ENCODE assay signal across 25 mouse cellular contexts in the genomic region with DNA sequence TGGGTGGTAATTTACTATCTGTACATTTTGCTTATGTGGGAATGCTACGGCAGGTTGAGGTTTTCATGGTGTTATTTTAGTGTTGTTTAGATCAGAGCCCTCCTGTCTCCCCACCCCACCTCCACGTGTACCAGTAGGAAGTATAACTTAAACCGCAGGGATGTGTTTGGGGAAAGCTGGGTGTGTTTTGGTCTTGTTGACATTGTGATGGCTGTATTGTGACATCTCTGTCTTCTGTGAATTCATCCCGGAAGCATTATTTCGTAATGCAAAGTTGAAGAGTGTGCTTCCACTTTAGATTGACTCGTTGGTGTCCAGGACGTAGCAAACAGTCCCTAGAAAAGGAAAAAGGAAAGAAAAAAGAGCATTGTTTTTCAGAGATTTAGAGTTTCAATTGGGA. TPM values are rescaled to one million over a fixed set of nuclear protein-coding genes. Genes with fewer than 3 reads are reported as not detected.
DNase-seq lines count a peak whose midpoint lies in the region; ATAC-seq and TF ChIP-seq lines count a peak whose summit lies in the region.
"Had no signal": no experiment of that assay in that cellular context is flagged by ENCODE, and none has a peak within 500 bp of the region (broad histone marks: within the 10 kb centered on the region; RNA-seq: fewer than 3 reads in every experiment).

No protein-coding gene starts in this region.

- no peaks in the 10 kb centered on the region for H3K9me3 ChIP-seq in liver, postnatal 0 days (ENCODE audit: low read length)
- no peaks in the 10 kb centered on the region for H3K9me3 ChIP-seq in midbrain, postnatal 0 days (ENCODE audit: low read length)
- H3K9me3 ChIP-seq: forebrain, embryonic 10.5 days; heart, embryonic 15.5 days; kidney, embryonic 15.5 days; limb, embryonic 15.5 days; megakaryocyte, embryonic 14.5 days; neural tube, embryonic 15.5 days had no signal

- peak overlapping the region; percentile 53; the same call in 1 of the 2 replicates for H3K4me2 ChIP-seq in liver, postnatal 0 days (ENCODE audit: low read depth, low read length)
- no peak overlapping the region for H3K4me2 ChIP-seq in midbrain, postnatal 0 days (ENCODE audit: low read depth, low read length, poor library complexity, severe bottlenecking)
- H3K4me2 ChIP-seq: heart, embryonic 15.5 days; kidney, embryonic 15.5 days; limb, embryonic 15.5 days; neural tube, embryonic 15.5 days had no signal

- ATAC-seq in common myeloid progenitor, adult 5-6 weeks (replicated peaks; ENCODE audit: low read depth, poor library complexity, severe bottlenecking) = 0 out of 2 replicates have a peak, but pooled peaks have one; percentile 10
- peak; percentile 6 for ATAC-seq in liver, postnatal 0 days
- no peak for ATAC-seq in midbrain, postnatal 0 days (ENCODE audit: low FRiP score)
- ATAC-seq: forebrain, postnatal 0 days; hindbrain, embryonic 16.5 days; intestine, postnatal 0 days had no signal

- peaks cover 11% of the 10 kb centered on the region for H3K4me1 ChIP-seq in liver, postnatal 0 days (ENCODE audit: insufficient read depth)
- peaks cover 5% of the 10 kb centered on the region; the same call in 1 of the 2 replicates for H3K4me1 ChIP-seq in midbrain, postnatal 0 days (ENCODE audit: insufficient read depth, low read length)

- WGBS in liver, postnatal 0 days (ENCODE audit: insufficient replicate concordance) = 48% methylated on average over 7 of the region's 7 CpGs
- 85% methylated on average over 7 of the region's 7 CpGs for WGBS in midbrain, postnatal 0 days

- DNase-seq in left cerebral cortex, adult 2 months (ENCODE audit: extremely low spot score in 1 of 2, low spot score in 2 of 2) = no peak
- DNase-seq in left cerebral cortex, postnatal 14 days (ENCODE audit: low spot score in 2 of 2) = no peak
- DNase-seq in 416B (ENCODE audit: low read depth) = peak; percentile 80
- DNase-seq in liver, postnatal 0 days = peak; percentile 21
- DNase-seq in midbrain, postnatal 0 days (ENCODE audit: low spot score) = no peak
- no peak for DNase-seq in left cerebral cortex, postnatal 25 days (ENCODE audit: low spot score in 2 of 2)
- DNase-seq in cerebellum, postnatal 10 days = no peak
- DNase-seq: adrenal gland, postnatal 10 days; cerebellum, adult 9-11 months; embryo, embryonic 11 days; forebrain, postnatal 0 days; gastrocnemius, adult 2 months; heart, adult 2 months; midbrain, embryonic 14.5 days; right cerebral cortex, postnatal 25 days had no signal

- TF ChIP-seq CTCF in left cerebral cortex, adult 2 months (IDR thresholded peaks at IDR 0.05) = no peak
- TF ChIP-seq CTCF in liver, postnatal 0 days (IDR thresholded peaks at IDR 0.05; ENCODE audit: low read depth) = no peak
- TF ChIP-seq CTCF in midbrain, postnatal 0 days (IDR thresholded peaks at IDR 0.05) = no peak

- intact Hi-C loops in left cerebral cortex, adult 2 months (cut with DNase I) = loop anchor here (10.0 kb wide), 2 partner anchors 137 to 223 kb away; partner anchors contain the start of genes Dnajc12, Hnrnph3, Pbld2 and Sirt1
- intact Hi-C loops in left cerebral cortex, postnatal 14 days (cut with DNase I) = no loop called here
- intact Hi-C loops in left cerebral cortex, postnatal 25 days (cut with DNase I) = no loop called here

- TF ChIP-seq EP300 in liver, postnatal 0 days (IDR thresholded peaks at IDR 0.05; ENCODE audit: low read depth) = peak; percentile 72

- no peak overlapping the region for H3K27ac ChIP-seq in left cerebral cortex, adult 2 months
- no peak overlapping the region; the same call in 1 of the 2 replicates for H3K27ac ChIP-seq in liver, postnatal 0 days (ENCODE audit: low read depth)
- H3K27ac ChIP-seq in midbrain, postnatal 0 days (ENCODE audit: low read depth, low read length) = no peak overlapping the region
- H3K27ac ChIP-seq: forebrain, embryonic 10.5 days; gastrocnemius, adult 2 months; heart, adult 2 months; heart, embryonic 15.5 days; kidney, embryonic 15.5 days; limb, embryonic 15.5 days; neural tube, embryonic 15.5 days had no signal

- peak overlapping the region; percentile 9; the same call in 1 of the 2 replicates for H3K4me3 ChIP-seq in left cerebral cortex, adult 2 months
- no peak overlapping the region for H3K4me3 ChIP-seq in liver, postnatal 0 days (ENCODE audit: low read depth, low read length)
- H3K4me3 ChIP-seq in midbrain, postnatal 0 days (ENCODE audit: low read depth, low read length) = no peak overlapping the region
- H3K4me3 ChIP-seq: forebrain, embryonic 10.5 days; gastrocnemius, adult 2 months; heart, adult 2 months; heart, embryonic 15.5 days; kidney, embryonic 15.5 days; limb, embryonic 15.5 days; megakaryocyte, embryonic 14.5 days; neural tube, embryonic 15.5 days had no signal

- H3K36me3 ChIP-seq in liver, postnatal 0 days (replicated peaks; ENCODE audit: insufficient read depth, low read length) = peaks cover 17% of the 10 kb centered on the region
- no peaks in the 10 kb centered on the region for H3K36me3 ChIP-seq in midbrain, postnatal 0 days (ENCODE audit: insufficient read depth, low read length)

- no peak overlapping the region for H3K9ac ChIP-seq in liver, postnatal 0 days (replicated peaks)
- H3K9ac ChIP-seq in midbrain, postnatal 0 days (replicated peaks; ENCODE audit: low read length, poor library complexity, severe bottlenecking) = no peak overlapping the region
- H3K9ac ChIP-seq: forebrain, postnatal 0 days; heart, embryonic 15.5 days; kidney, embryonic 15.5 days; limb, embryonic 15.5 days; neural tube, embryonic 15.5 days had no signal

- H3K27me3 ChIP-seq in liver, postnatal 0 days (ENCODE audit: insufficient read depth, low read length) = no peaks in the 10 kb centered on the region
- H3K27me3 ChIP-seq in midbrain, postnatal 0 days (ENCODE audit: insufficient read depth, low read length) = no peaks in the 10 kb centered on the region
- H3K27me3 ChIP-seq: heart, embryonic 15.5 days; kidney, embryonic 15.5 days; limb, embryonic 15.5 days; megakaryocyte, embryonic 14.5 days; neural tube, embryonic 15.5 days had no signal

RNA-seq across cellular contexts. Expression of gene Herc4, which starts 3.8 kb away (rescaled TPM):
- 10 to 100 TPM; 52.7 to 54.9 TPM for total RNA-seq in left cerebral cortex, adult 2 months (2021)
- 10 to 100 TPM; 38.6 to 41.8 TPM for total RNA-seq in left cerebral cortex, postnatal 14 days (2021)
- 60.8 and 69.6 TPM in 2 replicates for total RNA-seq in common myeloid progenitor, adult 5-6 weeks (2017)
- 22.5 and 22.9 TPM in 2 replicates for polyA plus RNA-seq in liver, postnatal 0 days (2015; fragmentation: Nextera tagmentation; extraction: Ambion mirVana)
- total RNA-seq in midbrain, postnatal 0 days (2014; rRNA removed) = 24.8 and 40.6 TPM in 2 replicates
- 15.4 and 20.4 TPM in 2 replicates for polyA plus RNA-seq in midbrain, postnatal 0 days (2015; fragmentation: Nextera tagmentation; extraction: Ambion mirVana)
- total RNA-seq in left cerebral cortex, postnatal 25 days (2021) = 10 to 100 TPM; 43.1 to 44.4 TPM

RNA-seq across cellular contexts. Expression of gene Mypn, which starts 43.7 kb away (rescaled TPM):
- total RNA-seq in left cerebral cortex, adult 2 months (2021) = 1 to 10 TPM; 3.0 to 3.2 TPM
- 1 to 10 TPM; 4.9 to 5.0 TPM for total RNA-seq in left cerebral cortex, postnatal 14 days (2021)
- total RNA-seq in common myeloid progenitor, adult 5-6 weeks (2017) = not detected in 2 replicates
- 0.04 and 0.18 TPM in 2 replicates for polyA plus RNA-seq in liver, postnatal 0 days (2015; fragmentation: Nextera tagmentation; extraction: Ambion mirVana)
- total RNA-seq in midbrain, postnatal 0 days (2014; rRNA removed) = 0.22 and 0.57 TPM in 2 replicates
- 0.74 and 0.88 TPM in 2 replicates for polyA plus RNA-seq in midbrain, postnatal 0 days (2015; fragmentation: Nextera tagmentation; extraction: Ambion mirVana)
- 1 to 10 TPM; 2.8 to 3.8 TPM for total RNA-seq in left cerebral cortex, postnatal 25 days (2021)
- total RNA-seq: hematopoietic stem cell, adult 5-6 weeks had no signal

Comparison
In these comparisons a context has a peak if more than half of its experiments do, and no peak if none do; other contexts are left out.
1. DNase-seq: peak in 416B (single experiment) and liver, postnatal 0 days (single experiment); none in left cerebral cortex, adult 2 months (0 of 2), left cerebral cortex, postnatal 14 days (0 of 2), midbrain, postnatal 0 days (single experiment), left cerebral cortex, postnatal 25 days (0 of 2) and cerebellum, postnatal 10 days (0 of 2).